ENCODE assay signal across 9 mouse cellular contexts in the genomic region with DNA sequence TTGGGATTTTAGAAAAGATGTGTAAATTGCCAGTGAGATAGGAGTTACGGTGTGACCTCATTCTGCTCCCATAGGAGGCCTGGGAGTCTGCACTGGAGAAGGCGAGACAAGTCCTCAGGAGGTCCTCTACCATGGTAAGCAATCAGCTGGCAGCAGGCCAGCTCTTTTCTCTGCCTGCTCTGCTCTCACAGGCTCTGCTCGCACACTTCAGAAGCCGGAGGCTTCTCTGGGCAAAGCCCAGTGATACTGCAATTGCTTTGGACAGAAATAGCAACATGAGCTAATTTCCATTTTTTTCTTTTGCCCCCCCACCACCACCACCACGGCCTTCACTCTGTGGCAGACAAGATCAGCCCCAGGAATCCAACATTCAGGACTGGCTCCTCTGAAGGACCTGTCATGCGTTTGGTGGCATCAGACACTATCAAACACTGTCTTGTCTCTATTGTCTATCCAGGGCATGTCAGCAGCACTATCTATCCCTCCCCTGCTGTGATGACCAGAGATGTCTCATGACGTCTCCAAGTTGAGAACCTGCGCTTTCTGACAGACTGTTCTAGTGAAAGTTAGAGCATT.
DNase-seq lines count a peak whose midpoint lies in the region; ATAC-seq and TF ChIP-seq lines count a peak whose summit lies in the region.
"Had no signal": no experiment of that assay in that cellular context is flagged by ENCODE, and none has a peak within 500 bp of the region (broad histone marks: within the 10 kb centered on the region; RNA-seq: fewer than 3 reads in every experiment).

No protein-coding gene starts in this region.

- no peak overlapping the region for H3K27ac ChIP-seq in kidney, embryonic 14.5 days (ENCODE audit: low read depth, low read length)
- no peak overlapping the region for H3K27ac ChIP-seq in cerebellum, adult 2 months (ENCODE audit: insufficient read depth, low read length)
- H3K27ac ChIP-seq in heart, embryonic 11.5 days (ENCODE audit: low read depth, low read length): peak overlapping the region; percentile 79
- H3K27ac ChIP-seq in kidney, embryonic 16.5 days (ENCODE audit: low read length): no peak overlapping the region
- H3K27ac ChIP-seq in neural tube, embryonic 13.5 days (replicated peaks): peak overlapping the region; percentile 46

- H3K36me3 ChIP-seq in kidney, embryonic 14.5 days (ENCODE audit: control insufficient read depth, insufficient read depth, low read length): no peaks in the 10 kb centered on the region
- H3K36me3 ChIP-seq in heart, embryonic 11.5 days (ENCODE audit: control insufficient read depth, insufficient read depth, low read length): no peaks in the 10 kb centered on the region
- H3K36me3 ChIP-seq in kidney, embryonic 16.5 days (ENCODE audit: insufficient read depth, low read length): no peaks in the 10 kb centered on the region
- no peaks in the 10 kb centered on the region for H3K36me3 ChIP-seq in neural tube, embryonic 13.5 days

- no peaks in the 10 kb centered on the region for H3K27me3 ChIP-seq in kidney, embryonic 14.5 days (ENCODE audit: control insufficient read depth, insufficient read depth, low read length)
- no peaks in the 10 kb centered on the region for H3K27me3 ChIP-seq in cerebellum, adult 2 months (ENCODE audit: control insufficient read depth, insufficient read depth, low read length)
- H3K27me3 ChIP-seq in heart, embryonic 11.5 days (ENCODE audit: control insufficient read depth, insufficient read depth, low read length): no peaks in the 10 kb centered on the region
- H3K27me3 ChIP-seq in kidney, embryonic 16.5 days (ENCODE audit: insufficient read depth, low read length): no peaks in the 10 kb centered on the region
- no peaks in the 10 kb centered on the region for H3K27me3 ChIP-seq in neural tube, embryonic 13.5 days
- H3K27me3 ChIP-seq: megakaryocyte, embryonic 14.5 days had no signal

- no peak for TF ChIP-seq CTCF in cerebellum, adult 2 months (IDR thresholded peaks at IDR 0.05; ENCODE audit: borderline replicate concordance, insufficient read depth, low read depth, low read length)

- no peak overlapping the region for H3K4me3 ChIP-seq in kidney, embryonic 14.5 days (ENCODE audit: low read length)
- no peak overlapping the region for H3K4me3 ChIP-seq in cerebellum, adult 2 months (replicated peaks; ENCODE audit: insufficient read depth, low read depth, low read length)
- no peak overlapping the region for H3K4me3 ChIP-seq in heart, embryonic 11.5 days (ENCODE audit: low read depth, low read length)
- H3K4me3 ChIP-seq in kidney, embryonic 16.5 days (ENCODE audit: low read length): no peak overlapping the region
- no peak overlapping the region for H3K4me3 ChIP-seq in neural tube, embryonic 13.5 days
- H3K4me3 ChIP-seq: megakaryocyte, embryonic 14.5 days had no signal

- WGBS in kidney, embryonic 14.5 days: 70% methylated on average over 8 of the region's 8 CpGs
- 6% methylated on average over 8 of the region's 8 CpGs for WGBS in cerebellum, adult 2 months
- 21% methylated on average over 8 of the region's 8 CpGs for WGBS in heart, embryonic 11.5 days (ENCODE audit: insufficient replicate concordance)
- 67% methylated on average over 8 of the region's 8 CpGs for WGBS in kidney, embryonic 16.5 days
- 47% methylated on average over 8 of the region's 8 CpGs for WGBS in neural tube, embryonic 13.5 days

- no peak overlapping the region for H3K9ac ChIP-seq in kidney, embryonic 14.5 days (ENCODE audit: low read depth, low read length)
- no peak overlapping the region for H3K9ac ChIP-seq in heart, embryonic 11.5 days (ENCODE audit: low read depth, low read length)
- no peak overlapping the region for H3K9ac ChIP-seq in kidney, embryonic 16.5 days (replicated peaks; ENCODE audit: low read length)
- no peak overlapping the region for H3K9ac ChIP-seq in neural tube, embryonic 13.5 days

- no peaks in the 10 kb centered on the region for H3K4me1 ChIP-seq in kidney, embryonic 14.5 days (ENCODE audit: control insufficient read depth, insufficient read depth, low read length)
- peaks cover 14% of the 10 kb centered on the region; the same call in 1 of the 2 replicates for H3K4me1 ChIP-seq in cerebellum, adult 2 months (ENCODE audit: control insufficient read depth, insufficient read depth, low read length)
- peaks cover 13% of the 10 kb centered on the region for H3K4me1 ChIP-seq in heart, embryonic 11.5 days (ENCODE audit: control insufficient read depth, insufficient read depth, low read length)
- H3K4me1 ChIP-seq in kidney, embryonic 16.5 days (ENCODE audit: insufficient read depth, low read length): no peaks in the 10 kb centered on the region
- H3K4me1 ChIP-seq in neural tube, embryonic 13.5 days (replicated peaks): peaks cover 17% of the 10 kb centered on the region
- H3K4me1 ChIP-seq: megakaryocyte, embryonic 14.5 days had no signal

- no peaks in the 10 kb centered on the region for H3K9me3 ChIP-seq in kidney, embryonic 14.5 days (ENCODE audit: control insufficient read depth, low read length)
- H3K9me3 ChIP-seq in heart, embryonic 11.5 days (replicated peaks; ENCODE audit: control insufficient read depth, low read length): no peaks in the 10 kb centered on the region
- H3K9me3 ChIP-seq in kidney, embryonic 16.5 days (ENCODE audit: low read length): no peaks in the 10 kb centered on the region
- no peaks in the 10 kb centered on the region for H3K9me3 ChIP-seq in neural tube, embryonic 13.5 days
- H3K9me3 ChIP-seq: megakaryocyte, embryonic 14.5 days had no signal

- ATAC-seq in kidney, embryonic 14.5 days (ENCODE audit: low FRiP score, low TSS enrichment): no peak; the same call in 1 of the 2 replicates
- peak; percentile 89 for ATAC-seq in heart, embryonic 11.5 days (replicated peaks; ENCODE audit: insufficient number of reproducible peaks, low FRiP score, low TSS enrichment)
- peak; percentile 75; the same call in 1 of the 2 replicates for ATAC-seq in kidney, embryonic 16.5 days (ENCODE audit: low FRiP score, low TSS enrichment)
- ATAC-seq in neural tube, embryonic 13.5 days (ENCODE audit: low read depth): peak; percentile 87

- peak; percentile 9 for DNase-seq in kidney, adult 11 months
- DNase-seq in cerebellum, adult 2 months: peak; percentile 69 to 78
- no peak for DNase-seq in spleen, adult 12 weeks (ENCODE audit: low spot score)
- no peak for DNase-seq in spleen, postnatal 4 days (ENCODE audit: low spot score in 2 of 2)

- no peak overlapping the region for H3K4me2 ChIP-seq in kidney, embryonic 14.5 days (replicated peaks; ENCODE audit: low read depth, low read length)
- peak overlapping the region; percentile 28 for H3K4me2 ChIP-seq in heart, embryonic 11.5 days
- no peak overlapping the region for H3K4me2 ChIP-seq in kidney, embryonic 16.5 days (replicated peaks; ENCODE audit: low read depth, low read length)
- H3K4me2 ChIP-seq in neural tube, embryonic 13.5 days: no peak overlapping the region

- no peak for TF ChIP-seq POLR2A in cerebellum, adult 2 months (IDR thresholded peaks at IDR 0.05; ENCODE audit: borderline replicate concordance, insufficient read depth, low read length)

Comparison
In these comparisons a context has a peak if more than half of its experiments do, and no peak if none do; other contexts are left out.
1. DNase-seq: peak in kidney, adult 11 months (single experiment) and cerebellum, adult 2 months (2 of 2); none in spleen, adult 12 weeks (single experiment) and spleen, postnatal 4 days (0 of 2).
2. H3K27ac ChIP-seq: peak in heart, embryonic 11.5 days (single experiment) and neural tube, embryonic 13.5 days (single experiment); none in kidney, embryonic 14.5 days (single experiment), cerebellum, adult 2 months (single experiment) and kidney, embryonic 16.5 days (single experiment).